Mouse (Mus musculus) erythroblast, embryonic 14.5 days (primary cell): Measurements from ENCODE around the gene Rreb1. TPM values are rescaled to one million over a fixed set of nuclear protein-coding genes. Genes with fewer than 3 reads are reported as not detected.
A peak's percentile ranks its signal among the peaks of the same experiment; 100 is the strongest.

Source experiments
- H3K27me3 ChIP-seq: 2 replicates; pipeline ENCODE4 v1.6.1; 2012; ENCODE audit warnings: inconsistent platforms; ENCODE audit not compliant: control insufficient read depth
- H3K36me3 ChIP-seq: 2 replicates; pipeline ENCODE4 v1.6.1; 2012; ENCODE audit warnings: mild to moderate bottlenecking, inconsistent platforms; ENCODE audit not compliant: control insufficient read depth
- H3K4me1 ChIP-seq: 2 replicates; pipeline ENCODE4 v1.6.1; 2012; ENCODE audit warnings: inconsistent platforms; ENCODE audit not compliant: control insufficient read depth
- H3K4me3 ChIP-seq: replicated peaks from 2 replicates; pipeline ENCODE3; 2012; ENCODE audit warnings: moderate library complexity, mild to moderate bottlenecking, inconsistent platforms
- H3K9me3 ChIP-seq: 2 replicates; pipeline ENCODE4 v1.6.1; 2012; ENCODE audit warnings: low read length, inconsistent platforms, mixed read lengths; ENCODE audit not compliant: control insufficient read depth
- GATA1 ChIP-seq: IDR thresholded peaks from 2 replicates; pipeline ENCODE4 v1.6.1; 2012; ENCODE audit warnings: low read length, inconsistent platforms, mixed read lengths
- TAL1 ChIP-seq: IDR thresholded peaks from 3 replicates; pipeline ENCODE4 v1.6.1; 2012; ENCODE audit warnings: low read length, inconsistent platforms, mixed read lengths
- polyA plus RNA-seq: library from polyadenylated mRNA; stranded (reverse); fragments of >175 nt; gene quantifications from 2 replicates; pipeline ENCODE4 v1.2.3, GENCODE M21; 2012

Rreb1 gene
- polyA plus RNA-seq, 1 experiment = 0.60 TPM

DNA sequence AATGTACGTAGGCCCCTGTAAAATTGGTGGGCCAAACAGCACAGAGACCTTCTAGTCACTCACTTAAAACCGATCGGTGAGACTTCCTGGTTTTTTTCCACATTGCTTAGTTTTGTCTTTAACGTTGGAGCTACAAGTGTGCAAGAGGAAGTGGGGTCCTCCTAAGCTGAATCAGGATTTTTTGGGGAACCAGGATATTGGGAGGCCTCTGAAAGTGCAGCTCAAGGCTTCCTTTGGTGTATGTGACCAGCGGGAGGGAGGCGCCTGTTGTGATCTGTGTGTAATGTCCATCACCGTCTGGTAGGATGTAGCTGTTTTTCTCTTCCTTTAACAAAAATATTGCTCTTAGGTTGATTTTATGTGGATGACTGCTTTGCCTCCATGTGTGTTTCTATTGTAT, 67.4 kb downstream of the Rreb1 start:
- no peaks in the 10 kb centered on the region for H3K9me3 ChIP-seq
- H3K4me3 ChIP-seq = no peak overlapping the region
- H3K27me3 ChIP-seq = no peaks in the 10 kb centered on the region
- peaks cover 53% of the 10 kb centered on the region for H3K4me1 ChIP-seq
- H3K36me3 ChIP-seq = peaks cover 2% of the 10 kb centered on the region; the same call in 1 of the 2 replicates
- TF ChIP-seq TAL1 = no peak
- no peak for TF ChIP-seq GATA1

DNA sequence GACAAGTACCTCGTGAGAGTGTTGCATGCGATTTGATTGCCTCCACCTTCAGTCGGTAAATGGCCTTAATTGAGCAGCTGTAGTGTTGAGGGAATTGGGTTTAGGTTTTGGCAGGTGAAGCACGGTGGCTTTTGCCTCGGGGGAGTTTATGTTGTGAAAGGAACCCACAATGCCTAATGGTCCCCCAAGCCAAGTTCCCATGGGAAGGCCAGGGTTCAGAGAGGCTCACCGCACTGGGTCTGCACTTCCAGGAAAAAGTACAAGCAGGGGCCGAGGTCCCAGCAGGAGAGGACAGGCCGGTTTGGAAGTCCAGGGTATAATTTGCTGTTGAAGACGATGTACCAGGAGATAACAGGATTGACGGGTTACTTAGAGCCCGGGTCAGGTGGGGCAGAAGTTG, 68.3 kb downstream of the Rreb1 start:
- peaks cover 2% of the 10 kb centered on the region; the same call in 1 of the 2 replicates for H3K36me3 ChIP-seq
- no peak for TF ChIP-seq GATA1
- TF ChIP-seq TAL1 = no peak
- H3K27me3 ChIP-seq = no peaks in the 10 kb centered on the region
- no peaks in the 10 kb centered on the region for H3K9me3 ChIP-seq
- H3K4me1 ChIP-seq = peaks cover 58% of the 10 kb centered on the region
- H3K4me3 ChIP-seq = no peak overlapping the region

DNA sequence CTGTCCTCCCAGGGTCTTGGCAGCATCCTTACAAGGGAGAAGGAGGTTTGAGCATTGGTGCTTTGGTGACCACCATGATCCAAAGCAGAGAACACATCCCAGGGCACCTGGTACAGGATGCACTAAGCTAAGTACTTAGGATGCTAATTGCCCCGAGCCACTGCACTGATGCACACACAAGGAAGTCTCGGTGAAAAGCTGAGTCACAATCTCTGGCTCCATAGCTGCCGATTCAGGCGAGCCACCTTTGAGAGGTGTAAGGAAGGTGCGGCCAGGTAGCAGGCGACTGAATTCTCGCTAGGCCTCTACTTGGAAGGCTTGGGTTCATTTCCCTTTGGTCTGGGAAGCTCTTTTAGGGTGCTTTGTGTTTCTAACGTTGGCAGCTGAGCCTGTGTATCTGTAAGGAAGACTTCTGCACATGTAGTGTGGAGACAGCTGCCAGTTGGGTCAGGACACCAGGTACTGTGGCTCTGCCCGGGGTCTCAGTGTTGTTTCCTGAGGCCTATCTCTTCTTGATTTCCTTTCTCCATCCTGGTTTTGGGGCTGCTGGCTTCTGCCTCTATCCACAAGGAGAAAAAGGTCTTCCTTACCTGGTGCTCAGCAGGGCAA, 68.9 kb downstream of the Rreb1 start:
- Histone ChIP-seq H3K36me3 (no peaks in the 10 kb centered on the region; the same call in 1 of the 2 replicates), H3K27me3 (no peaks in the 10 kb centered on the region), H3K9me3 (no peaks in the 10 kb centered on the region), H3K4me1 (peaks cover 61% of the 10 kb centered on the region), H3K4me3 (no peak overlapping the region)
- TF ChIP-seq TAL1 (no peak), GATA1 (no peak)

DNA sequence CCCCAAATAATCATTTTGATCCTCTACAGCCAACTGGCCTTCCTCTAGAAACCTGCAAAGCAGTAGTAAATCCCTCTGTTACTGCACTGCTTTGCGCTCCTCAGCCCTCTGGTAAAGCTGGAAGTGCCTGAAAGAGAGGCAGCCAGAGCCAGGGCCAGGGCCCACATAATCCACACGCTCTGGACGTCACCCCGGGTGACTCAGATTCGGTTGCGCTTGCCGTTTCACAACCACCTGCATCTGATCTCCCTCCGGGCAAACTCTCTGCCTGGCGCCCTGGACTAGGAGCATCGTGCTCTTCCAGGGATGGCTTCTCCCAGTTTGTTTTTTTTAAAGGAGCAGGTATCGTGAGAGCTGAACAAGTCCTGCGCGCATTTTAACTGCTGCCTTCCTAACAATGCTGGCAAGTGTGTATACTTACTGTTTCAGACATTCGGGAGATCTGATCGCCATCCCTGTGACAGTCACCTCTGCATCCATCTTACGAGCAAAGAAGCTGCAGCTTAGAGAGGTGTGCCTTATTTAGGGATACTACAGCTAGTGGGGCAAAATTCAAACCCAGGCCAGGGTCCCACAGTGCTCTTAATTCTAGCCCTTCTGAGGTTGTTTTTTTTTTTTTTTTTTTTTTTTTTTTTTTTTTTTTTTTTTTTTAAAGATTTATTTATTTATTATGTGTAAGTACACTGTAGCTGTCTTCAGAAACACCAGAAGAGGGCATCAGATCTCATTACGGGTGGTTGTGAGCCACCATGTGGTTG, 69.6 kb downstream of the Rreb1 start:
- Histone ChIP-seq H3K27me3 (no peaks in the 10 kb centered on the region), H3K36me3 (no peaks in the 10 kb centered on the region; the same call in 1 of the 2 replicates), H3K4me3 (no peak overlapping the region), H3K4me1 (peaks cover 68% of the 10 kb centered on the region), H3K9me3 (no peaks in the 10 kb centered on the region)
- TF ChIP-seq TAL1 (no peak), GATA1 (no peak)

DNA sequence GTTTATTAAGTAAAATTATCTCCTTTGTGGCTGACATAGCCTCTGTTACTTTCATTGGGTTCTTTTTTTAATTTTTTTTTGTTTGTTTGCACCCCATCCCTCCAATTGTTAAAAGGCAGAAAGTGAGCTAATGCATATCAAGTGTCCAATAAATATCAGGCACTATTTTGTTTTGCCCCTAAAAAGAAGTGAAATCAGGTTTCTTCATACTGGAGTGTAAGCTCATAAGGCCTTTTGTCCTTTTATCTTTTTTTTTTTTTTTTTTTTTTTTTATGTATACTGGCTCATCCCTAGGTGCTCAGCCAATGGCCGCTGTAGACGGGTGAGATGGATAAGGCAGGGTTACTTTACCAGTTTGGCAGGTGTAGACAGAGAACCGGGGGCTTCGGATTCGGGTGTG, 70.2 kb downstream of the Rreb1 start:
- Histone ChIP-seq H3K27me3 (no peaks in the 10 kb centered on the region), H3K4me3 (no peak overlapping the region), H3K9me3 (no peaks in the 10 kb centered on the region), H3K36me3 (no peaks in the 10 kb centered on the region; the same call in 1 of the 2 replicates), H3K4me1 (peaks cover 68% of the 10 kb centered on the region)
- no peak for TF ChIP-seq TAL1

DNA sequence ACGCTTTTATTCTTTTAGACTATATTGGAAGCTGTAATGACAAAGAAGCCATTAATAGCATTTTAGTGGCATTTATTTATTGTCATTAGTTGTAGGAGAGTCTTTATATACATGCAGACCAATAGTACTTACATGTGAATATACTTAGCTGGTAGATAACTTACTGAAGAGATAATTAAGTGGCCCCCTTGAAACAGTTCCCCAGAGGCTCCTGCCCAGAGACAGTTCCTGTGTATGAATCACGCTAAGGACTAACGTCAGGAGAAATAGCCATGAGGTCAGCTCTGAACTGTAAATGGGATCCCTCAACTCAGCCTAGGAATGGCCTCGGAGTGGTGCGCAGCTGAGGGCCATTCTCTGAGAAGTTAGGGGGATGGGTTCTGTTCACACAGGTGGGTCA, 73.4 kb downstream of the Rreb1 start:
- no peak overlapping the region for H3K4me3 ChIP-seq
- no peaks in the 10 kb centered on the region for H3K27me3 ChIP-seq
- TF ChIP-seq GATA1 (no peak), TAL1 (no peak)
- no peaks in the 10 kb centered on the region for H3K9me3 ChIP-seq
- H3K36me3 ChIP-seq = no peaks in the 10 kb centered on the region; the same call in 1 of the 2 replicates
- H3K4me1 ChIP-seq = peaks cover 73% of the 10 kb centered on the region

DNA sequence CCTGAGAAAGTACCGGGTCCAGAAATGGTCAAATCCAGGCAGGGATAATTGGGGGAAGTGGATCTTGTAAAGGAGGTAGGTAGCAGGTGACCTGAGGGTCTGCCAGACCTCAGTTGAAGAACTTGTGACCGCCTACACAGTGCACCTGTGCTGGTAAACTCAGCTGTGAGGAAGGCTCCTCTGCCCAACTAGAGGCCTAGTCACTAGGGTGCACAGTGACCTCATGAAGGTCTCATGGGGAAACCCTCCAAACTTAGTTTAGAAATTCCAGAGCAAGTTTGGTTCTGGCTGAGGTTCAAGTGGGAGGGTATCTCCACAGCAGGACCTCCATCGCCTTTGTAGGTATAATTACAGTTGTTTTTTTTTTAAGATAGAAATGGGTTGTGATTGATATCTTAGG, 74.7 kb downstream of the Rreb1 start:
- TF ChIP-seq GATA1 (no peak), TAL1 (no peak)
- H3K4me3 ChIP-seq = no peak overlapping the region
- no peaks in the 10 kb centered on the region for H3K9me3 ChIP-seq
- H3K36me3 ChIP-seq = no peaks in the 10 kb centered on the region
- no peaks in the 10 kb centered on the region for H3K27me3 ChIP-seq
- peaks cover 73% of the 10 kb centered on the region for H3K4me1 ChIP-seq

DNA sequence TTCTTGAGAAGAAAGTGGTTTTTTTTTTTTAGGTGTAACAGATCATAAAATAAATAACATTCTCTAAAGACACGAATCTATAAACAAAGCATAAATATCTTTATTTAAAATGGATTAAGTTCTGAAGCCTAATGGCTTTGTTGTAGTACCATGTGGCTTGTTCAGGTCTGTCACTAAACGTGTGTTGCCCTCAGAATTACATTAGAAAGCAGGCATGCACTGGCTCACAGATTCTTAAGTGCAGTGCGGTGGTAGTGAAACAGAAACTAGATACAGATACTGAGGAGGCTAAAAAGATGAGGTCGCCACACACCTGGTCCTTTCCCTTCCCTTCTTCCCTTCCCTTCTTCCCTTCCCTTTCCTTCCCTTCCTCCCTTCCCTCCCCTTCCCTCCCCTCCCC, 75.2 kb downstream of the Rreb1 start:
- Histone ChIP-seq H3K4me3 (peak overlapping the region; percentile 56), H3K36me3 (no peaks in the 10 kb centered on the region), H3K9me3 (no peaks in the 10 kb centered on the region), H3K4me1 (peaks cover 78% of the 10 kb centered on the region), H3K27me3 (no peaks in the 10 kb centered on the region)
- TF ChIP-seq TAL1 (no peak), GATA1 (no peak)

DNA sequence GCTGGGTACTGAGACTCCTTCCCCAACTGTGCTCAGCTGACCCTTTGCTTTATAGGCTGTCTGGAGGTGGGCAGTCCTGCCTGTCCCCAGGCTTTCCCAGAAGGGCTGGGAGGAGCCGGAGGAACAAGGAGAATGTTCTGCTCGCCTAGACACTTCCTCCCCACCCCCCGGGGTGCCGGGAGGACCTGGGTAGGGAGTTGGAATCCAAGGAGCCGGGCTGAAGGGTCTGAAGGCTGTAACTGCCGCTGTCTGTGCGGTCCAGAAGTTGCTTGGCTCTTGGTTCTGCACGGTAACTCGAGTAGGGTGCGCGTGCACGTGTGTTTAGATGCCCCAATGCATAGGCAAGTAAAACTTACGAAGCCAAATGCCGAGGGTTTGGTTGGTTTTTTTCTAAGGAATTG, 75.8 kb downstream of the Rreb1 start:
- H3K9me3 ChIP-seq = no peaks in the 10 kb centered on the region
- H3K27me3 ChIP-seq = no peaks in the 10 kb centered on the region
- peak overlapping the region; percentile 71 for H3K4me3 ChIP-seq
- H3K4me1 ChIP-seq = peaks cover 82% of the 10 kb centered on the region
- TF ChIP-seq GATA1 = no peak
- no peak for TF ChIP-seq TAL1
- H3K36me3 ChIP-seq = no peaks in the 10 kb centered on the region
